Comparison of ENCODE assay signal across 8 mouse cellular contexts in the genomic region with DNA sequence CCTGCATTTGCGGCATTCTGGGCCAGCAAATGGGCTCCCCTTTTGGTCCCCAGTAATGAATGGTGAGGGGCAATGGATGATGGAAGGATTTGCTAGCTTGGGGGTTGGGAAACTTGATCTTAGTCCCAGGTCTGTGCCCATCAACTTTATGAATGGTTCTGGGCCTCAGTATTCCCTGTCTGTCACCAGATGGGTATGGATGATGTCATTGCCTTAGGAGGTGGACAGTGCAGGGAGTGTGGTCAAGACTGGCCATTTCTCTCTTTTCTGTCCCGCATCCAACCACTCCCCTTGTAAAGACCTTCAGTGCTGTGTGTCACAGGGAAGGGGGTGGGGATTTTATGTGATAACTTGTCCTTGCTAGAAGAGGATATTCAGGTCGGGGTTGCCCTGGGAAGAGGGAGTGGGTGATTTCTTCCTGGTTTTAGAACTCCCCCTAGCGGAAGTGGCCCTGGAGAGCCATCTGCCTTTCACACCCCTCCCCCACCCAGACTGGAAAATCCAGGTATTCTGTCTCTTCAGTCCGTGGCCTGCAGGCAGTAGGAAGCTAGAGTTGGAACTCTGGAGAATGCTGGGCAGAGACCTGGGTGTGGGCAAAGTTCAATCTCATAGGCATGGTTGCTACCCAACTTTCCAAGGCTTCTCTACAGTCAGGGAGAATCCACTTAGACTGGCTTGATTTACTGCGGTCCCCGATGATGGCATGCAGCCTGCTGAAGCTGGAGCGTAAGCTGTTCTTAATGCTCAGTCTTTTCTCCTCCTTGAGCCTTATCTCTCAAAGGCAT. TPM values are rescaled to one million over a fixed set of nuclear protein-coding genes. Genes with fewer than 3 reads are reported as not detected.
DNase-seq lines count a peak whose midpoint lies in the region; ATAC-seq lines count a peak whose summit lies in the region.

No protein-coding gene starts in this region.

- peaks cover 26% of the 10 kb centered on the region for H3K4me1 ChIP-seq in forebrain, embryonic 11.5 days (replicated peaks; ENCODE audit: control insufficient read depth, insufficient read depth, low read length)

- no peaks in the 10 kb centered on the region for H3K36me3 ChIP-seq in forebrain, embryonic 11.5 days (ENCODE audit: control insufficient read depth, insufficient read depth, low read length)

- peak; percentile 64 for DNase-seq in layer of hippocampus, adult 11-12 months (ENCODE audit: low spot score)
- DNase-seq in layer of hippocampus, adult 9-10 months (ENCODE audit: low spot score), result no peak
- DNase-seq in adrenal gland, postnatal 14 days, result peak; percentile 84
- DNase-seq in forebrain, embryonic 11.5 days (ENCODE audit: low spot score), result peak; percentile 73
- peak; percentile 82 for DNase-seq in kidney, adult 11 months
- DNase-seq in lung, adult 18-20 months, result peak; percentile 56 to 76
- DNase-seq in retina, postnatal 1 day, result peak; percentile 77
- no peak for DNase-seq in layer of hippocampus, adult 9-11 months

- H3K27ac ChIP-seq in forebrain, embryonic 11.5 days (ENCODE audit: low read depth, low read length), result peak overlapping the region; percentile 55; the same call in 1 of the 2 replicates

- peak overlapping the region; percentile 72 for H3K4me3 ChIP-seq in forebrain, embryonic 11.5 days (ENCODE audit: low read depth, low read length)

- WGBS in forebrain, embryonic 11.5 days, result 36% methylated on average over 8 of the region's 8 CpGs

- H3K9me3 ChIP-seq in forebrain, embryonic 11.5 days (ENCODE audit: control insufficient read depth, low read length), result no peaks in the 10 kb centered on the region

- H3K27me3 ChIP-seq in forebrain, embryonic 11.5 days (ENCODE audit: control insufficient read depth, insufficient read depth, low read length), result no peaks in the 10 kb centered on the region

- ATAC-seq in forebrain, embryonic 11.5 days (replicated peaks; ENCODE audit: low FRiP score), result no peak

- H3K4me2 ChIP-seq in forebrain, embryonic 11.5 days (ENCODE audit: low read depth, low read length, severe bottlenecking), result peak overlapping the region; percentile 76

- peak overlapping the region; percentile 83 for H3K9ac ChIP-seq in forebrain, embryonic 11.5 days (ENCODE audit: low read length)

RNA-seq across cellular contexts. Expression of a gene that starts 2.8 kb away (rescaled TPM):
- 98.2 and 107 TPM in 2 replicates for total RNA-seq in adrenal gland, postnatal 14 days (2021)
- polyA plus RNA-seq in forebrain, embryonic 11.5 days (2014; fragmentation: Nextera tagmentation; extraction: Ambion mirVana), result 77.6 and 77.8 TPM in 2 replicates

RNA-seq across cellular contexts. Expression of a gene that starts 19.4 kb away (rescaled TPM):
- total RNA-seq in adrenal gland, postnatal 14 days (2021), result 809 and 980 TPM in 2 replicates
- 400 and 454 TPM in 2 replicates for polyA plus RNA-seq in forebrain, embryonic 11.5 days (2014; fragmentation: Nextera tagmentation; extraction: Ambion mirVana)

RNA-seq across cellular contexts. Expression of a gene that starts 25.9 kb away (rescaled TPM):
- not detected in 2 replicates for total RNA-seq in adrenal gland, postnatal 14 days (2021)
- 0.44 TPM in 1 of 2 replicates, not detected in the other for polyA plus RNA-seq in forebrain, embryonic 11.5 days (2014; fragmentation: Nextera tagmentation; extraction: Ambion mirVana)

RNA-seq across cellular contexts. Expression of a gene that starts 35.2 kb away (rescaled TPM):
- total RNA-seq in adrenal gland, postnatal 14 days (2021), result 17.6 and 18.7 TPM in 2 replicates
- 16.3 and 19.5 TPM in 2 replicates for polyA plus RNA-seq in forebrain, embryonic 11.5 days (2014; fragmentation: Nextera tagmentation; extraction: Ambion mirVana)

RNA-seq across cellular contexts. Expression of a gene that starts 39.0 kb away (rescaled TPM):
- 2.4 and 3.5 TPM in 2 replicates for total RNA-seq in adrenal gland, postnatal 14 days (2021)
- polyA plus RNA-seq in forebrain, embryonic 11.5 days (2014; fragmentation: Nextera tagmentation; extraction: Ambion mirVana), result 13.3 and 17.7 TPM in 2 replicates

Comparison
In these comparisons a context has a peak if more than half of its experiments do, and no peak if none do; other contexts are left out.
1. DNase-seq: peak in layer of hippocampus, adult 11-12 months (single experiment), adrenal gland, postnatal 14 days (single experiment), forebrain, embryonic 11.5 days (single experiment), kidney, adult 11 months (single experiment), lung, adult 18-20 months (2 of 2) and retina, postnatal 1 day (single experiment); none in layer of hippocampus, adult 9-10 months (single experiment) and layer of hippocampus, adult 9-11 months (single experiment).